Mouse (Mus musculus) thymus, adult 2 months (tissue): Measurements from ENCODE around the gene Smarca2.

ENCODE experiments used
- CTCF ChIP-seq: fragments of 200-500 bp; IDR thresholded peaks from 2 replicates; pipeline ENCODE4 v1.5.1; 2012; ENCODE audit warnings: mild to moderate bottlenecking, control low read depth, low read length, moderate library complexity, borderline replicate concordance; ENCODE audit not compliant: control insufficient read depth, poor library complexity, insufficient read depth; ENCODE audit errors: extremely low read depth
- POLR2A ChIP-seq: fragments of 200-500 bp; IDR thresholded peaks from 2 replicates; pipeline ENCODE4 v1.6.1; 2012; ENCODE audit warnings: mild to moderate bottlenecking, low read length, control low read depth, moderate library complexity; ENCODE audit not compliant: control insufficient read depth, poor library complexity, insufficient read depth; ENCODE audit errors: extremely low read depth

- TF ChIP-seq CTCF = no peak
- no peak for TF ChIP-seq POLR2A
These were observed 10.2 kb upstream of the Smarca2 start for GRCm38 (mm10) chr19:26594661-26595060.
